Mouse (Mus musculus): ENCODE measurements around the gene Nkain4.

The Nkain4 gene

DNA sequence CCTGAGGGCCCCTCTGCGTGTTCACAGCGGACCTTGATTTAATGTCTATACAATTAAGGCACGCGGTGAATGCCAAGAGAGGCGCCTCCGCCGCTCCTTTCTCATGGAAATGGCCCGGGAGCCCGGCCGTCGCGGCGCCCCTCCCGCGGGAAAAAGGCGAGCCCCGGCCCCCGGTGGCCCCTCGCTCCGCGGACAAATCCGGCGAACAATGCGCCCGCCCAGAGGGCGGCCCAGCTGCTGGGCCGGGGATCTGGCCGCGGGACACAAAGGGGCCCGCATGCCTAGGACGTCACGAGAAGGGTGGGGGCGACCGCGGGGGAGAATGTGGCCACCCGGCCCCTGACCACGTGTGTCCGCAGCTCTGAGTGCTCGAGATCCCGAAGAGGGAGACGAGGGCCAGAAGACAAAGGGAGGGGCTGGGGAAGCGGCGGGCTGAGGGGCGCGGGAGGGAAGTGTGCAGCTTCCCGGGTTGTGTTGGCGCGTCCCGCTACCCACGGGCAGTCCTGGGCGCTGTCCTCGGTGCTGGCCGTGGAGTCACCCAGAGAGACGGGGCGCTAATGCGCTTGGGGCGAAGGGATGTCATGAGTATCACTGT lies 60.4 kb downstream of the Nkain4 start:
- peak; percentile 61 for DNase-seq (ENCODE audit: low spot score)

DNA sequence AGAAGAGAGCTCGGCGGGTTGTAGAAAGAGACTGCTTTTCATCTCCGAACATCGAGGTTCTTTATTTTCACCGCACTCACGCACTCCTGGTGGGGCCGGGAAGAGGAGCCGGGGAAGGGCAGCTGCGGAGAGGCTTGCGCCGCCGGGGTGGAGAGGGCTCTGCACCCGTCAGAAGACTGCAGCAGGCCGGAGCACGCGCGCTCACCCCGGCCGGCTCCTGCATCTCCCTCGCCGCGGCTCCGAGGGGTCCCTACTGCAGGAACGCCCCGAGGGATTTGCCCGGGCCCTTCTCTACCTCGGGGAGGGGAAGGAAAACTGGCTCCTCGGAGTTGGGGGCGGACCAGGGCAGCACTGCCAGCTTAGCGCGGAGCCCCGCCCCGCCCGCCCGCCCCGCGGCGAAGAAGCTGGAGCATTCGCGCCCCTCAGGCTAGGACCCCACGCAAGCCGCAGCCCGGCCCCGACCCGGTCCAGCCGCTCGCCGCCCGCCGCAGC lies 60.9 kb downstream of the Nkain4 start:
- no peak for DNase-seq (ENCODE audit: low spot score)

DNA sequence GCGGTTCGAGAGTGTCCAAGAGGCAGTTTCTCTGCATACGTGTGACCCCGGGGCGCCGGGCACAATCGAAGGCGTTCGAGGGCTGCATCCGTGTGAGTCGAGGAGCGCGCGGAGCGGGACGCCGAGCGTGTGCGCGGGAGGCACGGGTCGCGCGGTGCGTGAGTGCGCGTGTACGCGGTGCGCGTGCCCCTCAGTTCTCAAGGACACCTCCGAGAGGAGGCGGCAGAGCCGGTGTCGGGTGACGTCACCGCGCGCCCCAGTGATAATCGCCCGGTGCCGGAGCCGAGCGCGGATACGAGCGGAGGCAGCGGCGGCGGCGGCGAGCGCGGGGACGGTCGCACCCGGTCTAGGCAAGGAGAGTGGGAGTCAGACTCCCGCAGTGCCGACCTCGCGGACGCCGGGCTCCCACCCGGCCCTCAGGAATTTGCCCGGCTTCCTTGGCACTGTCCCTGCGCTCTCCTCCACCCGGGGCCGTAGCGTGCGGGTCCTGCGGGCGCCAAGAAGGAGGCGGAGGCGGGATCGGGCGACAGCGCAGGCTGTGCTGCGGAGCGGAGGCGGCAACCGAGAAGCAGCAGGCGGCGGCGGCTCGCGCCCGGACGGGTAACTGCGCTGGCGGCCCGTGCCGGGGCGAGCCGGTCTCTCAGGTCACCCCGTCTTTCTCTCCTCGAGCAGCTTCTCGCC lies 61.5 kb downstream of the Nkain4 start:
- DNase-seq (ENCODE audit: low spot score) = peak; percentile 81

DNA sequence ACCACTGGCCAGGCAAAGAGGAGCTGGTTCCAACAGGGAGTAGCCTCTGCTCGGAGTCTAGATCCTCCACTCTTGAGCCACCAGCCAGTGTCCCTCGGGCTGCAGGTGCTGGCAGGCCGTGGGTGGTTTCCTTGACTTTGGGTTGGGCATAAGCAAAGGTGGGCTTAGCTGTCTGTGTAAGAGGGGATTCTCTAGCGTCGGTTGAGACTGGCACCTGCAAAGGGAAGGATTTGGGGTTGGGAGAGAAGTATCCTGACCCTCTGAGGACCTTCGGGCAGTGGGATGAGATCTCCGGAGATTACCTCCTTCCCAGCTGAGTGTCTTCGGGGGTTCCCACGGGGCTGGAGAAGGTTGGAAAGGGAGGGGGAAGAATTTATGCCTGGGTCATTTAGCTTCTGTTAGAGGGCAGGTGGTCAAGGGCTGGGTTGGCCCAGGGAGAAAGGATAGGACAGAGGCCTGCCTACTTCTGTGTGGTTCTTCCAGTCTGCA lies 62.6 kb downstream of the Nkain4 start:
- peak; percentile 44 for DNase-seq (ENCODE audit: low spot score)

DNA sequence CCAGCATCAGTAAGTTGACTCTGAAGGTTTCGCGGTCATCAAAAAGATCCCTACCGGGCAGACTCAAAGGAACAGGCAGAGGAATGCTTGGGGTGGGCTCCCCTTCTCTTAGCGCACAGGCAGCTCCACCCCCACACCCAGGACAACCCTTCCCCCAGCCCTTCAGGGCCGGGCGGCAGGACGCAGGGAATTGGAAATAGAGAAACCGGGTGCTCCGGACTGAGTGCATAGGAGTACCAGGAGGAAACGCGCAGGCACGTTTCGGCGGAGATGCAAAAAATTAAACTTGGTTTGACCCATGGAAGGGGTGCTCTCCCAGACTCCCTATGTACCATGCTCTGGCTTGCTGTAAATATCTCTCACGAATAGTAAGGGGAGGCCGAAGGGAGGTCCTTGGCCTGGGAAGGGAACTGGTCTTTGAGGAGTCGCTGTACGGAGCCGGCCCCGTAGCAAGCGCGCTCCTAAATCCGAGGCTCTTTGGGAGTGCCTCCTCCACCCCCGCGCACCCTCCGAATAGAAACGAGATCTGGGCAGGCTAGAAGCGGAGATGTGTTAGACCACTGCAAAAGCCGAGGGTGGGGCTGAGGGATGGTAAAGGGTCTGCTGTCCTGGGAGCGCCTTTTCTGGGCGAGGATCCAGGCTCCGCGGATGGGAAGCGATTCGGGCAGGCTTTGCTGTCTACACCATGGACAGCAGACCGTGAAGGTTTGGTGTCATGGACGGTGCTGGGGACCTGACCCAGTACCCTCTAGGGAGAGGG lies 63.2 kb downstream of the Nkain4 start:
- DNase-seq (ENCODE audit: low spot score) = peak; percentile 52

DNA sequence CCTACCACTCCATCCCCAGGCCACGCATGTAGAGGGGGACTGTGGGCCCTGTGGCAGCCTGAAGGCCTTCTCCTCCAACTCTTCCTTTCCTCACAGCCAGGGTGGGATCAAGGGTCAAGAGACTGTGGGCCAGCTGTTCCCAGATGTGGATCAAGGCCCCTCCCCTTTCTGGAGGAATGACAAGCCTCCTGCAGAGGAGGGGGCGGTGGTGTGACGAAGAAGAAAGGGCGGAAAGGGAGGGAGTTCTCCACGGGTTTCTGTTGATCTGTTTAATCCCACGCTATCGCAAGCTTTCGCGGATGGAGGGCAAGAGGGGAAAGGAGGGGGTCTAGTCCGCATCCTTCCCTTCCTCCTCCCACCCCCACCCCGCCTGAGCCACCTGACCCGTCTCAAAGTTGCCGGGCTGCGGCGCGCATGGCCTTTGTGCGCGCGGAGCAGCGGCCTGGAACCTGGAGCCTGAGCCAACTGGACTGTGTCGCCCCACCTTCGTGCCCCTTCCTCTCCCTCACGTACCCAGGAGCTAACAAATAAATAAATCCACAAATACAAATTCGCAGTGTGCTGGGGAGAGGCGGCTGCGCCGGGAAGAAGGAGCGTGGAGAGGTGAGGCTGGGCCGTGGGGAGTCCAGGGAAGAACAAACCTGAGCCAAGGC lies 64.0 kb downstream of the Nkain4 start:
- DNase-seq (ENCODE audit: low spot score) = peak; percentile 79

DNA sequence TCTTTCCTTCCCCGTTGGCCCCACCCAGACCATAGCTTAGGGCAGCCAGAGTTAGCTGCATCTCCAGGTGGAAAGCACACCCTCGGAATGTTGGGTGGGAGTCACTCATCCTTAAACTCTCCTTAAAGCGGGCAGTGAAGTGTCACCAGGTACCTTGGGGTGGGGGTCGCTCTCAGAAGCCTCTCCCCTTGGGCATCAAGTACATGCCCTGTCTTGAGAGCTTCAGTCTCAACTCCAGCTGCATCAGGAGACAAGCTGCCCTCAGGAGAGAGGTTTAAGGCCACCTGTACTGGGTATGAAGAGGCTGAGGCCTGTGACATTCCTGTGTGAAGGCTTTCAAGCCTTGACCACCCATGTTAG lies 64.6 kb downstream of the Nkain4 start:
- no peak for DNase-seq (ENCODE audit: low spot score)

DNA sequence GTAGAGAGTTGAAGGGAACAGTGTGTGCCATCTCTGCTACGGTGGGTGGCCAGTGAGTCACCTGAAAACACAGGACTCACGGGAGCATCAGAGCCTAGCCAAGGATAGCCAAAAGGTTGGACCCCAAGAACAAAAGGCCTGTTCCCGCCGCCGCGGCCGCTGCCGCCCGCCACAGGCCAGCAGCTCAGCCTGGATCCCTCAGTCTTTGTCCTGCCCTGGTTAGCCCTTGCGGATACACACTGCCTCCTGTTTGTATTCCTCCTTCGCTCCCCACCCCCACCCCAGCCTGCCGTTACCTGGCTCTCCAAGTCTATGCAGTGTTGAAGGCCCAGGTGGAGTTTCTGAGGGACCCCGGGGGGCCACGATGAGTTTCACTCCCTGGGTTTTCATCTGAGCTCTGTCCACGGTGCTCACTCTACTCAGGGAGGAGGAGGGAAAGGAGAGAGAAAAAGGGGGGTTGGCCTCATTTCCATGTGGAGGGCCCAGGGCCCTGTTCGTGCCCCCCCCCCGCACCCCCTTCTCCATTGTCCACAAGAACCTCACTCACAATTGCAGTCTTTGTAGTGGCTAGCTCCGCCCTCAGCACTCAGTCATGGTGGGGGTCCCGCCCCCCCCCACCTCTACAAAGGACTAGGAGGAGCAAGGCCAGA lies 65.1 kb downstream of the Nkain4 start:
- peak; percentile 58 for DNase-seq (ENCODE audit: low spot score)

DNA sequence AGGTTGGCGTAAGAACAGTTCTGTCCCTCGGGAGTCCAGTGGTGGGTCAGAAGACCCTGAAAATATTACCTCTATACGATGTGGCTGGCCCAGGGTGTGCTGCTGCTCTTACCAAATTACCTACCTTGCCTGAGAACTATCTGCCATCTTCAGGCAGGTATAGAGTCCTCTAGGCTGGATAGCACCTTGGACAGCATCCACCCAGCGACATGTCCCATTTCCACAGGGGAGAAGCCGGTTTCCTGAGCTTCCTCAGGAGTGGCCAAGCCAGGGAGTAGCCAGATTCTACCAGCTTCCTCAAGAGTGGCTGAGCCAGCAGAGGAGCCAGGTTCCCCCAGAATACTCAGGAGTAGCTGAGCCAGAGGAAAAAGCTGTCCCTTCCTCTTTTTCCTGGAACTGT lies 69.2 kb downstream of the Nkain4 start:
- DNase-seq (ENCODE audit: low spot score) = no peak
